Mouse (Mus musculus) heart, embryonic 14.5 days (tissue): ENCODE measurements around the gene Nmrk2. TPM values are rescaled to one million over a fixed set of nuclear protein-coding genes. Genes with fewer than 3 reads are reported as not detected.

Experiments used
- ATAC-seq: fragments of 200-750 bp; cut with Nextera tagmentation; 2 replicates; pipeline ENCODE4 v1.8.0; 2017; ENCODE audit warnings: low read depth, moderate TSS enrichment; ENCODE audit not compliant: insufficient number of reproducible peaks, insufficient read depth, low FRiP score
- H3K27ac ChIP-seq, 2 experiments: fragments of 200-500 bp in 1 of 2; fragments of 300-500 bp in 1 of 2; sonication (generic) in 1 of 2; replicated peaks in 1 of 2; 2 replicates each; pipeline ENCODE4 v1.5.1; 2012 to 2014; ENCODE audit warnings: low read depth in 2 of 2, low read length in 2 of 2, control low read depth in 1 of 2, mild to moderate bottlenecking in 1 of 2, mixed read lengths in 1 of 2; ENCODE audit not compliant: control insufficient read depth in 1 of 2, insufficient read depth in 1 of 2
- H3K27me3 ChIP-seq: fragments of 300-500 bp; sonication (generic); 2 replicates; pipeline ENCODE4 v1.6.1; 2014; ENCODE audit warnings: mild to moderate bottlenecking, low read length, control low read depth; ENCODE audit not compliant: control insufficient read depth, insufficient read depth
- H3K36me3 ChIP-seq: fragments of 300-500 bp; sonication (generic); 2 replicates; pipeline ENCODE4 v1.6.1; 2014; ENCODE audit warnings: mild to moderate bottlenecking, control low read depth, low read length, mixed read lengths; ENCODE audit not compliant: control insufficient read depth, insufficient read depth
- H3K4me1 ChIP-seq, 2 experiments: fragments of 200-500 bp in 1 of 2; fragments of 300-500 bp in 1 of 2; sonication (generic) in 1 of 2; 2 replicates each; pipeline ENCODE4 v1.6.1; 2012 to 2014; ENCODE audit warnings: low read length in 2 of 2, control low read depth in 1 of 2, mixed read lengths in 1 of 2; ENCODE audit not compliant: control insufficient read depth in 2 of 2, insufficient read depth in 2 of 2
- H3K4me2 ChIP-seq: fragments of 300-500 bp; sonication (generic); 2 replicates; pipeline ENCODE4 v1.6.1; 2014; ENCODE audit warnings: mild to moderate bottlenecking, low read length
- H3K4me3 ChIP-seq, 2 experiments: fragments of 200-500 bp in 1 of 2; fragments of 300-500 bp in 1 of 2; sonication (generic) in 1 of 2; 2 replicates each; pipeline ENCODE4 v1.5.1; 2012 to 2014; ENCODE audit warnings: low read length in 2 of 2, mild to moderate bottlenecking in 2 of 2, control low read depth in 1 of 2, low read depth in 1 of 2, moderate library complexity in 1 of 2; ENCODE audit not compliant: control insufficient read depth in 1 of 2, insufficient read depth in 1 of 2
- H3K9ac ChIP-seq: fragments of 300-500 bp; sonication (generic); 2 replicates; pipeline ENCODE4 v1.6.1; 2014; ENCODE audit warnings: mild to moderate bottlenecking, low read length
- H3K9me3 ChIP-seq: fragments of 300-500 bp; sonication (generic); 2 replicates; pipeline ENCODE4 v1.6.1; 2016; ENCODE audit warnings: low read length, control low read depth; ENCODE audit not compliant: control insufficient read depth
- WGBS: fragments of 180-500 bp; shearing (Covaris S2); extraction: QIAGEN DNeasy Blood & Tissue Kit; methylation state at CpG from one replicate; pipeline ENCODE4 v1.1.7; 2014; 5-methylcytosine and 5-hydroxymethylcytosine counted together
- polyA plus RNA-seq: library from polyadenylated mRNA; unstranded; fragments of >200 nt; fragmentation: Nextera tagmentation; extraction: Ambion mirVana; gene quantifications from 2 replicates; pipeline ENCODE4 v1.2.1, GENCODE M21; 2014

Nmrk2 gene
- polyA plus RNA-seq, 1 experiment from 2014 or later = 8.3 TPM

DNA sequence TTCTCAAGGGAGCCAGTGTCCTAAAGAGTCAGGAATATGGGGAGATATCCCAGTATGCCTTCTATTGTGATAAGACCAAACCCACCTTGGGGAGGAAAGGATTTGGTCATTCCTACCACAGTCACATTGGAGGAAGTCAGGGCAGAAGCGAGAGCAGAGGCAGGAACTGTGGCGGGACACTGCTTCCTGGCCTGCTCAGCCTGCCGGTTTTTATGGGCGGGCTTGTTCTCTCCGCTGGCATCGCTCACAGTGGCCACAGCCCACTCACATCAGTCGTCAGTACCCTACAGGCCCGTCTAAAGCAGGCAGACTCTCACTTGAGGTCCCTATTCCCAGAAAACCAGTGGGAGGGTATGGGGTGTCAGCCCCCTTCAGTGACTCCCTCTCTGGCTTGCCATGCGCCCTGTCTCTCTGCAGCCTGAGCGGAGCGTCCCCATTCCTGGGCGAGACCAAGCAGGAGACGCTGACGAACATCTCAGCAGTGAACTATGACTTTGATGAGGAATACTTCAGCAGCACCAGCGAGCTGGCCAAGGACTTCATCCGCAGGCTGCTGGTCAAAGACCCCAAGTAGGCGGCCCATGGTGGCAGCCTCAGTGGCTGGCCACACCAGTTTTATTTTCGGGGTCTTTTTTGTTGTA, 10.4 kb downstream of the Nmrk2 start:
- 75% methylated on average over 18 of the region's 18 CpGs for WGBS
- peak overlapping the region; percentile 95; the same call in 1 of the 2 replicates for H3K4me2 ChIP-seq
- no peaks in the 10 kb centered on the region for H3K27me3 ChIP-seq
- peak overlapping the region; percentile 29 to 100; a peak in 2 of 4 replicates for H3K27ac ChIP-seq
- H3K4me1 ChIP-seq = peaks cover 16 to 26% of the 10 kb centered on the region in 2 experiments
- H3K36me3 ChIP-seq = peaks cover 42% of the 10 kb centered on the region
- H3K9me3 ChIP-seq = no peaks in the 10 kb centered on the region
- no peak for ATAC-seq
- peak overlapping the region; percentile 99; the same call in 1 of the 2 replicates for H3K9ac ChIP-seq
- H3K4me3 ChIP-seq = no peak overlapping the region

- H3K4me2 ChIP-seq = no peak overlapping the region
- no peak overlapping the region for H3K4me3 ChIP-seq
- no peak for ATAC-seq
- peaks cover 16 to 26% of the 10 kb centered on the region in 2 experiments for H3K4me1 ChIP-seq
- H3K27ac ChIP-seq = peak overlapping the region in 1 of 2 experiments; percentile 100; a peak in 1 of 4 replicates
- H3K9me3 ChIP-seq = no peaks in the 10 kb centered on the region
- peaks cover 45% of the 10 kb centered on the region for H3K36me3 ChIP-seq
- H3K27me3 ChIP-seq = no peaks in the 10 kb centered on the region
- peak overlapping the region; percentile 27; the same call in 1 of the 2 replicates for H3K9ac ChIP-seq
- WGBS = 65% methylated on average over 6 of the region's 6 CpGs
Measured at GRCm38 (mm10) chr10:81190912-81191321, 10.9 kb downstream of the Nmrk2 start.

- H3K36me3 ChIP-seq = peaks cover 49% of the 10 kb centered on the region
- H3K27me3 ChIP-seq = no peaks in the 10 kb centered on the region
- peak overlapping the region in 1 of 2 experiments; percentile 100; a peak in 1 of 4 replicates for H3K27ac ChIP-seq
- H3K4me1 ChIP-seq = peaks cover 16 to 27% of the 10 kb centered on the region in 2 experiments
- no peak for ATAC-seq
- H3K4me2 ChIP-seq = no peak overlapping the region
- H3K4me3 ChIP-seq = no peak overlapping the region
- no peak overlapping the region for H3K9ac ChIP-seq
- no peaks in the 10 kb centered on the region for H3K9me3 ChIP-seq
- WGBS = 71% methylated on average over 31 of the region's 31 CpGs
Measured at GRCm38 (mm10) chr10:81190236-81190911, 11.5 kb downstream of the Nmrk2 start.

DNA sequence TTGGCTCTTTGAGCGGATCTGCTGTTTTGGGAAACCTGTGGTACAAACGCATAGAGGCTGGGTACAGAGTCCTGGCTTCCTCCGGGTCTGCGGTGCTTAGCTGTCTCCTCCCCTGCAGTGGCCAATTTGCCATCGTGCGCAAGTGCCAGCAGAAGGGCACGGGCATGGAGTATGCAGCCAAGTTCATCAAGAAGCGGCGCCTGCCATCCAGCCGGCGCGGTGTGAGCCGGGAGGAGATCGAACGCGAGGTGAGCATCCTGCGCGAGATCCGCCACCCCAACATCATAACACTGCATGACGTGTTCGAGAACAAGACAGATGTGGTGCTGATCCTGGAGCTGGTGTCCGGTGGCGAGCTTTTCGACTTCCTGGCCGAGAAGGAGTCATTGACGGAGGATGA, 12.0 kb downstream of the Nmrk2 start:
- 82% methylated on average over 26 of the region's 26 CpGs for WGBS
- peaks cover 21 to 32% of the 10 kb centered on the region in 2 experiments for H3K4me1 ChIP-seq

DNA sequence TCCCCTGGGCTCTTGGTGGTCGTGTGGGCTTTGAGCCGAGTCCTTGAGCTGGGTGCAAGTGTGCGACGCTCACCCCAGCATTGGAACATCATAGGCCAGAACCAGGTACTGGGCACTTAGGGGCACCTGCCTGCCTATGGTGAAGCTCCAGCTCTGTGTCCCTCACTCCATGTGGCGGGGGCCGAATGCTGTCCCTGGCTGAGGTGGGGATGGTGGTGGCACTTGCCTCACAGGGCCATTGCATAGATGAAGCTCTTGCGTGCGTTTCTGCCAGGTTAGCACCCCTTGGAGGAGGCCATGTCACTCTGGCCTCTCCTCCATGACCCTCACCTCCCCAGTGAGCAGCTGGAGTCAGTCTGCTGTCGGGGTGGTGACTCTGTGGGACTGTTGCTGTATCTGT, 14.7 kb downstream of the Nmrk2 start:
- Histone ChIP-seq H3K4me2 (no peak overlapping the region), H3K9me3 (no peaks in the 10 kb centered on the region), H3K4me1 (peaks cover 23 to 34% of the 10 kb centered on the region in 2 experiments), H3K4me3 (no peak overlapping the region), H3K36me3 (peaks cover 68% of the 10 kb centered on the region), H3K9ac (no peak overlapping the region), H3K27me3 (no peaks in the 10 kb centered on the region), H3K27ac (no peak overlapping the region)
- no peak for ATAC-seq
- 90% methylated on average over 9 of the region's 9 CpGs for WGBS

More for the DNA sequence above, 12.0 kb downstream of the Nmrk2 start:
- Histone ChIP-seq H3K4me3 (no peak overlapping the region), H3K27ac (no peak overlapping the region), H3K4me2 (no peak overlapping the region), H3K36me3 (peaks cover 54% of the 10 kb centered on the region), H3K9ac (no peak overlapping the region), H3K9me3 (no peaks in the 10 kb centered on the region), H3K27me3 (no peaks in the 10 kb centered on the region)
- ATAC-seq = no peak

GRCm38 (mm10) chr10:81184765-81185164, 17.1 kb downstream of the Nmrk2 start:
- H3K36me3 ChIP-seq = peaks cover 73% of the 10 kb centered on the region
- H3K4me1 ChIP-seq = peaks cover 18 to 30% of the 10 kb centered on the region in 2 experiments
- H3K27ac ChIP-seq = peak overlapping the region; percentile 83 to 92
- H3K4me2 ChIP-seq = peak overlapping the region; percentile 78
- H3K4me3 ChIP-seq = no peak overlapping the region
- no peak for ATAC-seq
- no peaks in the 10 kb centered on the region for H3K9me3 ChIP-seq
- WGBS = 9% methylated on average over 4 of the region's 4 CpGs
- peak overlapping the region; percentile 86 for H3K9ac ChIP-seq
- H3K27me3 ChIP-seq = no peaks in the 10 kb centered on the region

GRCm38 (mm10) chr10:81183805-81184204, 18.0 kb downstream of the Nmrk2 start, which contains the start of gene 4930442H23Rik:
Gene 4930442H23Rik (minus strand): TSS chr10:81183849.
- Histone ChIP-seq H3K36me3 (peaks cover 76% of the 10 kb centered on the region), H3K4me2 (peak within 1 kb of the TSS; percentile 78), H3K4me1 (peaks cover 18 to 36% of the 10 kb centered on the region in 2 experiments), H3K27me3 (no peaks in the 10 kb centered on the region), H3K9me3 (no peaks in the 10 kb centered on the region), H3K27ac (peak within 1 kb of the TSS; percentile 92 to 93), H3K4me3 (peak within 1 kb of the TSS; percentile 71 to 88), H3K9ac (peak within 1 kb of the TSS; percentile 86)
- no peak for ATAC-seq
- 73% methylated on average over 5 of the region's 5 CpGs for WGBS
